Comparison of ENCODE assay signal across 12 mouse cellular contexts in genomic region chr10:91244297-91244696, GRCm38 (mm10).
DNase-seq lines count a peak whose midpoint lies in the region; ATAC-seq and TF ChIP-seq lines count a peak whose summit lies in the region.
"Had no signal": no experiment of that assay in that cellular context is flagged by ENCODE, and none has a peak within 500 bp of the region (broad histone marks: within the 10 kb centered on the region; RNA-seq: fewer than 3 reads in every experiment).

No protein-coding gene starts in this region.

- ATAC-seq in intestine, postnatal 0 days: no peak
- no peak for ATAC-seq in intestine, embryonic 16.5 days
- no peak for ATAC-seq in midbrain, embryonic 14.5 days (ENCODE audit: low FRiP score, low TSS enrichment)
- ATAC-seq in midbrain, embryonic 16.5 days: no peak
- ATAC-seq in stomach, postnatal 0 days (ENCODE audit: low FRiP score, low TSS enrichment): no peak

- no peaks in the 10 kb centered on the region for H3K9me3 ChIP-seq in intestine, postnatal 0 days (ENCODE audit: control insufficient read depth)
- H3K9me3 ChIP-seq in intestine, embryonic 16.5 days (ENCODE audit: control insufficient read depth, low read length): no peaks in the 10 kb centered on the region
- no peaks in the 10 kb centered on the region for H3K9me3 ChIP-seq in midbrain, embryonic 14.5 days (ENCODE audit: control insufficient read depth, low read length)
- no peaks in the 10 kb centered on the region for H3K9me3 ChIP-seq in midbrain, embryonic 16.5 days (replicated peaks; ENCODE audit: control insufficient read depth, low read length, poor library complexity, severe bottlenecking)
- no peaks in the 10 kb centered on the region for H3K9me3 ChIP-seq in stomach, postnatal 0 days (ENCODE audit: control insufficient read depth, low read length)
- H3K9me3 ChIP-seq: embryonic facial prominence, embryonic 13.5 days had no signal

- no peaks in the 10 kb centered on the region for H3K4me1 ChIP-seq in intestine, postnatal 0 days (replicated peaks; ENCODE audit: control insufficient read depth, insufficient read depth, low read length)
- H3K4me1 ChIP-seq in intestine, embryonic 16.5 days (ENCODE audit: control insufficient read depth, insufficient read depth, low read length): peaks cover 15% of the 10 kb centered on the region
- peaks cover 14% of the 10 kb centered on the region for H3K4me1 ChIP-seq in midbrain, embryonic 14.5 days (ENCODE audit: control insufficient read depth, insufficient read depth, low read length)
- H3K4me1 ChIP-seq in midbrain, embryonic 16.5 days (ENCODE audit: control insufficient read depth, insufficient read depth, low read length): peaks cover 4% of the 10 kb centered on the region; the same call in 1 of the 2 replicates
- peaks cover 5% of the 10 kb centered on the region; the same call in 1 of the 2 replicates for H3K4me1 ChIP-seq in stomach, postnatal 0 days (replicated peaks; ENCODE audit: control insufficient read depth, insufficient read depth)

- H3K4me3 ChIP-seq in intestine, postnatal 0 days (ENCODE audit: low read depth, low read length): no peak overlapping the region
- H3K4me3 ChIP-seq in intestine, embryonic 16.5 days (ENCODE audit: low read length): no peak overlapping the region
- no peak overlapping the region for H3K4me3 ChIP-seq in midbrain, embryonic 14.5 days (replicated peaks; ENCODE audit: low read depth, low read length)
- no peak overlapping the region for H3K4me3 ChIP-seq in midbrain, embryonic 16.5 days (ENCODE audit: low read depth, low read length)
- no peak overlapping the region for H3K4me3 ChIP-seq in stomach, postnatal 0 days (ENCODE audit: low read depth, low read length)
- H3K4me3 ChIP-seq: embryonic facial prominence, embryonic 13.5 days had no signal

- H3K27ac ChIP-seq in intestine, postnatal 0 days (ENCODE audit: low read depth, low read length): no peak overlapping the region
- no peak overlapping the region for H3K27ac ChIP-seq in intestine, embryonic 16.5 days (ENCODE audit: low read length)
- no peak overlapping the region for H3K27ac ChIP-seq in midbrain, embryonic 14.5 days (replicated peaks; ENCODE audit: low read depth, low read length)
- no peak overlapping the region for H3K27ac ChIP-seq in midbrain, embryonic 16.5 days (ENCODE audit: low read length)
- no peak overlapping the region for H3K27ac ChIP-seq in stomach, postnatal 0 days (replicated peaks)
- H3K27ac ChIP-seq: embryonic facial prominence, embryonic 13.5 days; macrophage had no signal

- no peaks in the 10 kb centered on the region for H3K27me3 ChIP-seq in intestine, postnatal 0 days (replicated peaks; ENCODE audit: control insufficient read depth, insufficient read depth, low read length)
- H3K27me3 ChIP-seq in intestine, embryonic 16.5 days (replicated peaks; ENCODE audit: control insufficient read depth, insufficient read depth, low read length): no peaks in the 10 kb centered on the region
- H3K27me3 ChIP-seq in midbrain, embryonic 14.5 days (ENCODE audit: control insufficient read depth, insufficient read depth, low read length): no peaks in the 10 kb centered on the region
- H3K27me3 ChIP-seq in midbrain, embryonic 16.5 days (ENCODE audit: control insufficient read depth, insufficient read depth, low read depth, low read length): no peaks in the 10 kb centered on the region
- no peaks in the 10 kb centered on the region for H3K27me3 ChIP-seq in stomach, postnatal 0 days (ENCODE audit: control insufficient read depth, insufficient read depth, low read length)

- DNase-seq in midbrain, embryonic 14.5 days: peak; percentile 54
- peak; percentile 48 for DNase-seq in brain, adult 2 months (ENCODE audit: low read depth, low spot score)
- DNase-seq in stomach, postnatal 0 days (ENCODE audit: low spot score): no peak
- no peak for DNase-seq in cerebellum, postnatal 4 days (ENCODE audit: low spot score in 2 of 2)
- DNase-seq: cerebellum, adult 8-10 months; heart, postnatal 14 days; kidney, adult 8-10 months had no signal

- no peak overlapping the region for H3K4me2 ChIP-seq in intestine, postnatal 0 days (replicated peaks; ENCODE audit: low read depth)
- no peak overlapping the region for H3K4me2 ChIP-seq in intestine, embryonic 16.5 days (ENCODE audit: low read depth, low read length)
- no peak overlapping the region for H3K4me2 ChIP-seq in midbrain, embryonic 14.5 days (ENCODE audit: low read length)
- no peak overlapping the region for H3K4me2 ChIP-seq in midbrain, embryonic 16.5 days (ENCODE audit: low read length)
- H3K4me2 ChIP-seq in stomach, postnatal 0 days (replicated peaks; ENCODE audit: low read depth): no peak overlapping the region
- H3K4me2 ChIP-seq: embryonic facial prominence, embryonic 13.5 days had no signal

- no peaks in the 10 kb centered on the region for H3K36me3 ChIP-seq in intestine, postnatal 0 days (ENCODE audit: control insufficient read depth, insufficient read depth)
- H3K36me3 ChIP-seq in intestine, embryonic 16.5 days (ENCODE audit: control insufficient read depth, insufficient read depth, low read length): no peaks in the 10 kb centered on the region
- no peaks in the 10 kb centered on the region for H3K36me3 ChIP-seq in midbrain, embryonic 14.5 days (ENCODE audit: control insufficient read depth, insufficient read depth, low read length)
- H3K36me3 ChIP-seq in midbrain, embryonic 16.5 days (ENCODE audit: control insufficient read depth, insufficient read depth, low read length): no peaks in the 10 kb centered on the region
- no peaks in the 10 kb centered on the region for H3K36me3 ChIP-seq in stomach, postnatal 0 days (ENCODE audit: control insufficient read depth, insufficient read depth, low read length)
- H3K36me3 ChIP-seq: embryonic facial prominence, embryonic 13.5 days had no signal

- TF ChIP-seq EP300 in stomach, postnatal 0 days (optimal IDR thresholded peaks at IDR 0.05): no peak

- no peak overlapping the region for H3K9ac ChIP-seq in intestine, postnatal 0 days (ENCODE audit: low read depth, low read length)
- H3K9ac ChIP-seq in intestine, embryonic 16.5 days (ENCODE audit: low read depth, low read length): no peak overlapping the region
- H3K9ac ChIP-seq in midbrain, embryonic 14.5 days (replicated peaks; ENCODE audit: low read length): no peak overlapping the region
- H3K9ac ChIP-seq in midbrain, embryonic 16.5 days (ENCODE audit: low read depth, low read length): no peak overlapping the region
- H3K9ac ChIP-seq in stomach, postnatal 0 days (ENCODE audit: low read length): no peak overlapping the region
- H3K9ac ChIP-seq: embryonic facial prominence, embryonic 13.5 days had no signal

- 75% methylated on average over 3 of the region's 3 CpGs for WGBS in intestine, postnatal 0 days
- 70% methylated on average over 3 of the region's 3 CpGs for WGBS in intestine, embryonic 16.5 days
- 87% methylated on average over 3 of the region's 3 CpGs for WGBS in midbrain, embryonic 14.5 days
- WGBS in midbrain, embryonic 16.5 days: 86% methylated on average over 3 of the region's 3 CpGs
- WGBS in stomach, postnatal 0 days: 60% methylated on average over 3 of the region's 3 CpGs

- TF ChIP-seq CTCF in intestine, postnatal 0 days (IDR thresholded peaks at IDR 0.05; ENCODE audit: low read depth): peak; percentile 69
- TF ChIP-seq CTCF in stomach, postnatal 0 days (IDR thresholded peaks at IDR 0.05; ENCODE audit: low read depth): peak; percentile 81

Comparison
In these comparisons a context has a peak if more than half of its experiments do, and no peak if none do; other contexts are left out.
1. DNase-seq: peak in midbrain, embryonic 14.5 days (single experiment) and brain, adult 2 months (single experiment); none in stomach, postnatal 0 days (single experiment) and cerebellum, postnatal 4 days (0 of 2).